Mouse (Mus musculus) kidney, postnatal 14 days (tissue): Measurements from ENCODE around the gene Ubash3a.

ENCODE experiments used
- DNase-seq: peaks from one replicate; pipeline ENCODE4 v3.0.0; 2022; ENCODE audit warnings: mixed read lengths

The Ubash3a gene

DNA sequence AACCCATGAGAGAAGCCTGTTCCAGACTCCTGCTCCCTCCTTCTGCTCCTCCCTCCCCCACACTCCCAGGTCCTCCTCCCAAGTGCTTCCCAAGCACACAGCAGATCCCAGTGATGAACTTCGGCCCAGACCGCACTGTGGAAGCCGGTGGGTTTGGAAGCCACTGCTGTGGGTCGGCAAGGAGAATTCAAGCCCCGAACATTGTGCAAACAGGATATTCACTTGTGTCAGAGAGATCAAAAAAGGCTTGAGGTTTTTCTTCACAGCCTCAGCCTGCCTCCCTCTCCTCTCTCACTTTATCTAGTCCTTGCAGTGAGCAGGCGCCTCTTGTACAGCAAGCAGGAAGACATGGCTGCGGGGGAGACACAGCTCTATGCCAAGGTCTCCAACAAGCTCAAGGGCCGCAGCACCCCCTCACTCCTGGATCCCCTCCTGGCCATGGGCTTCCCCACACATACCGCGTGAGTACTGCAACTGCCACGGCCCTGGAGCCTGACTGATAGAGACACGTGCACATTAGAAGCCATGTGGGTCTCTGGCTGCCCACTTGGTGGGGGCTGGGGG, at the start of gene Ubash3a:
Ubash3a (plus strand) TSS at position 103 of the 564 bp plus-strand sequence.
- DNase-seq = no peak

- no peak for DNase-seq
These were observed 49.8 kb upstream of the Ubash3a start for GRCm38 (mm10) chr17:31157921-31158320.

DNA sequence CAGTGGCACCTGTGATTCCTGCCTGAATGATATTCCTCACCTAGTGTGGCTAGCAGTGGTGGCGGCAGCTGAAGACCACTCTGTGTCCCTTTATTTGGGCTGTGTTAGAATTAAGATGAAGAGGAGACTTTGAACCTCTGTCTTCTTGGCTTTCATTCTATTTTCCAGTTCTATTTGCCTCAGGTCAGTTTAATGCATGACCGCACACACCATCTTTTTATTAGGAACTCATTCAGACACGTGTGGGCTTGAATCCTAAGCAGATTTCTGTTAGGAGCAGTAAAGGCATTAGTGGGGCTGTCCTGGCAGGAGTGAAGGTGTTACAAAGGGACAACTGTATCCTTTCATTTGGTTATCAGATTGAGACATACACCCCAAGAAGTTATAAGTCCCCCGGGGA, 47.4 kb upstream of the Ubash3a start:
- peak; percentile 24 for DNase-seq

- DNase-seq = peak; percentile 44
These were observed 45.1 kb upstream of the Ubash3a start for GRCm38 (mm10) chr17:31162607-31163006.

DNA sequence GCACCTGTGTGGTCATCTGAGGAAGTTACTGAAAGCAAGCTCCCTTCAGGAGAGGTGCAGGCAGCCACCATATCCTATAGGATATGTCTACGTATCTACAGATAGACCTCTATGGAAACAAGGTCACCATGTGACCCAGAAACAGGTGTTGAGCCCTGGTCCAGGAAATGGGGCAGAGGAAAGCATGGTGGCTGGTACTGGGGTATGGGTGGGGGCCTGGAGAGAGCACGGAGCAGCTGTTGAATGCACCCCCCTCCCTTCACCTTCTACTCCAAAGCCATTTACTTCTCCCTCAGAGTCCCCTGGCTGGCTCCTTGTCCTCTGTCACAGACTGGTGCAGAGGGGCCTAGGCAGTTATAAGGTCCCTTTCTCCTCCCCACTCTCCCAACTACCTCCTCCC, 43.9 kb upstream of the Ubash3a start:
- no peak for DNase-seq

DNA sequence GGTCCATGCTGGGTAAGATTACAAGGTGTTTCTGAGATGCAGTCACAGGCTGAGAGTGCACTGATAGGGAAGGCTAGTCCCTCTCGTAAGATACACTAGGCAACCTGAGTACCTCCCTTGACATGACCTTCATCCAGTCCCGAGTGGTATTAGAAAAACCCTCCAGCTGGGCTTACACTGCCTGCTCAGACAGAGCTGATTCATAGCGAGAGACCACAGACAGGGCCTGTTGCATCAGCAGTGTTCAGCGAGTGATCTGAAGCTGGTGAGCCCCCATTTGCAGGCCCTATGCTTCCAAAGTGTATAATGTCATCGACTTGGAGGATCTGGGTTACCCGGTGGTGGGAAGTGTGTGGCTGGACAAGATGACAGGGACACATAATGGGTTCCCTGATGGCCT, 42.5 kb upstream of the Ubash3a start, which contains the start of gene Tff1:
Tff1 (minus strand) TSS at position 151 of the 400 bp plus-strand sequence.
- DNase-seq = no peak

- DNase-seq = no peak
These were observed 37.9 kb upstream of the Ubash3a start for GRCm38 (mm10) chr17:31169796-31170195.

DNA sequence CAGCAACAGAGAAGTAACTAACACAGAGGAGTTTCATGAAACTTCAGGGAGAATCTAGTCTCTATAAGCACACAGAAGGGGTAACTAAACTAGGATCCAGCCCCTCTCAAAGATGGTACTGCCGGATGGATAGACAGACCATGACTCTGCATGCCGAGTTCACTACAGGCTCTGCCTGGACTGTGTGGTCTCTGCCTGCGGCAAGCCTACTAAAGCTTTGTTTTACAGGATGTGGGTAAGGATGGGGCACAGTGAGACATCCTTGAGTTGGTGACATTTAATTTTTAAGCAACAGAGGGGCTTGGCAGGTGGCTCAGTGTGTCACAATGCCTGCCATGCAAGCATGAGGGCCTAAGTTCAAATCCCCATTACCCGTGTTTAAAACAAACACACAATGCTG, 31.4 kb upstream of the Ubash3a start:
- no peak for DNase-seq

DNA sequence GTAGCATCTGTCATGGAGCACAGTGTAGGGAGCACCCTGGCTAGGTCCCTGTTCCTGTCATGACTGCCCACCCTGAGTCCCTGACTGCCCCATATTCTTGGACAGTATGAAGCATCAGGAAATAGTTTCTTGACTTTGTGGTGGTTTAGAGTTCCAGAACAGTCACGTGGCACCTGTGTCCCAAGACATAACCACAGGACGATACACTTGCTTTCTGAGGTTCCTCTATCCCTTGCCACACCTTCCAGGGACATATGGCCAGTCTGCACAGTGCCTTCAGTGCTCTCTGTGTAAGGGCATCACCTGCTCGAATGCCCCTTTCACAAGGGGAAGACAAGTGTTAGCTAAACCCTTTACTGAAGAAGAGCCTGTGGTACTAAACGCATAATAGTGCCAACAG, 26.2 kb upstream of the Ubash3a start:
- DNase-seq = no peak

DNA sequence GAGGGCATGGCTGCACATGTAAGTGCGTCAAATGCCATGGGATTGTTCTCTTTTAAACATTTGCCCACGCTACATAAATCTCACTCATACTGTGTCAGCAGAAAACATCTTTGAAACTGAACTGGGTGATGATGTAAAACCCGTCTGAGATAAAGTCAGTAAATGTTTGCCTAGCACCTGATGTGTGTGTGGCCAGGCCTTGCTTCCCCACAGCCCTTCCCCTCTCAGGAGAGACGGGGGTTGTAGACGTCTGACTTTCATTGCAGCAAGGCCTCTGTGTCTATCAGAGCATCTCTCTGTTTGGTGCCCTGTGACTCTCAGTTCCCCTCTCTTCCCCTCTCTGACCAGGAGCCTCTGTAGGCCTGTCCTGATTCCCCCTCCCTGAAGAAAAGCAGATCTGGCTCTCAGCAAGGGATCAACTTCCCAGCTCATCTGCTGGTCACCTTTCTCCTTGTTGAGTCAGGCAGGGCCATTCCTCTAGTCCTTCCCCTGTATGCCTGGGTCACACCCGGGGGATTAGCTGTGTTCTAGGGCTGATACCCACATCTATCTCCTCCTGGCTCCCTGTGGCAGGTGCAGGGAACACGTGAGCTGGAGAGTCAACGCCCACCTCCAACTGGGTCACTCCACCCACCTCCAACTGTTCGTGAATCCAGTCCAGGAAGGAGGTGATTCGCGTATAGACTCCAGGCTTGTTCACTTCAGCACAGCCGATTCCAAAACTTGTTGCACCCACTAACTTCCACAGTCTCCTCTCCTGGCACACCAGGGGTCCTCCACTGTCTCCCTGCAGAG, 24.3 kb upstream of the Ubash3a start:
- DNase-seq = no peak

GRCm38 (mm10) chr17:31184269-31184990, 23.2 kb upstream of the Ubash3a start:
- DNase-seq = no peak

GRCm38 (mm10) chr17:31187370-31187769, 20.3 kb upstream of the Ubash3a start:
- peak; percentile 83 for DNase-seq

GRCm38 (mm10) chr17:31191825-31192224, 15.8 kb upstream of the Ubash3a start:
- DNase-seq = no peak

DNA sequence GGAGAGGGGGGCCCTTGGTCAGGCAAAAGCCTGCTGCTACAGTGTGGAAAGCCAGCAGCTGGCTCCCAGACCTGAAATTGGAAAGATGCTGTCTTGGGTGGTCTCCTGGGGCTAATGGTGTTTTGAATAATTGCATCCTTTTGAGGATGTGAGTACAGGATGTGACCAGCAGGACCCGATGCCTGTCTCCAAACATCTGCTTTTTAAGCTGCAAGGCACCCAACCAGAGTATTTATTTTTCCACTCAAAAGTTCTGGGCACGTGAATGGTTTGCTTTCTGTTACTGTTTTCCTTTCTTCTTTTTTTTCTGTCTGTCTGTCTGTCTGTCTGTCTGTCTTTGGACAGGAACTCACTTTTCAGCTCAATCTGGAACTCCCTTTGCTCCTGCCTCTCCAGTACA, 15.0 kb upstream of the Ubash3a start:
- DNase-seq = no peak

- DNase-seq = no peak
These were observed 14.3 kb upstream of the Ubash3a start for GRCm38 (mm10) chr17:31193360-31193759.

DNA sequence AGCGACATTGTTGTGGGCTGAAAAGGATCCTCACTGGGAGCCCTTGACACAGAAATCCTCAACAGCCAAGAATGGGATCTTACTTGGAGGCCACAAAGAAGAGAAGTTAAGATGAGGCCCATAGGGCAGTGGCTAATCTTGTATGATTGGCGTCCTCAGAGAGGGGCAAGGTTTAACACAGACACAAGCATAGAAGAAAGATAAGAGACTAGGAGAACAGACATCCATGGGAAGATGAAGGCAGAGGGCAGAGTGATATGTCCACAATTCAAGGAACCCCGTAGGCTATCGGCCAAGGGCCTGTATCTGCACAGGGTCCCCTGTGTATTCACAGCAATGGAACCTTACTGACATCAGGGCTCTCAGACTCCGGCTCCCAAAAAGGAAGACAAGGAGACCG, 12.5 kb upstream of the Ubash3a start:
- no peak for DNase-seq

DNA sequence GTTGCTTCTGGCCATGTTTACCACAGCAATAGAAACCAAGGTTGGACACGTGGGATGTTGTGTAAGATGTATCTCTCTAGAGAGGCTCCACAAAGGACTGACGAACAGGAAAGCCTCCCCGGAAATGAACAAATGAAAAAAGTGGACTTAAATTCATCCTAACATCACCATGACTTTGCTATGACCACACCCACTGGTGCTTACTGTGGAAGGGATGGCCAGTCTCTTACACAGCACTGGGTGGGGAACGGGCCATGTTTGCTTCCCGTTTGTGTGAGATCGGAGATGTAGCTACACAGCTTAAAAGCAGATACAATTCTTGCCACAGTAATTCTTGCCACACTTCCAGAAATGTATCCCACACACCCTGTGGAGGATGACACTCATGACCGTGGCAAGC, 11.4 kb upstream of the Ubash3a start:
- DNase-seq = no peak

- DNase-seq = no peak
These were observed 8.8 kb upstream of the Ubash3a start, which contains the start of gene Tmprss3 for GRCm38 (mm10) chr17:31198877-31199276. Tmprss3 (minus strand) TSS chr17:31198977.

DNA sequence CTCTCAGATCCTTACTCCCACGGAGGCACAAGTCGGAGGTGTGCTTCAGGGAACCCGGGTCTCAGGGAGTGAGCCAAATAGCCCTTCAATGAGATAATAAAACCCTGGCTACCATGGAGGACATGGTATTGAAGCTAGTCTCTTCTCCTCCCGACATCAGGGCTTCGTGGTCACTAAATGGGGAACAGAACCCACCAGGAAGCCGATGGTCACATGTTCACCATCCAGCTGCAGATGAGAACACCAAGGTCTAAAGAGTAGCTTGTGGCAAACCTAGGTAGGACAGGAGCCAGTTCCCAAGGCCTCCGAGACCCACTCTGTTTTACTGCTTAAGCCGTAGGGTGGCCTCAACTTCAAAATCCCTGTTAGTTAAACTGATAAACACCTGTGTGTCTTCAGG, 981 bp downstream of the Ubash3a start:
- DNase-seq = no peak

DNA sequence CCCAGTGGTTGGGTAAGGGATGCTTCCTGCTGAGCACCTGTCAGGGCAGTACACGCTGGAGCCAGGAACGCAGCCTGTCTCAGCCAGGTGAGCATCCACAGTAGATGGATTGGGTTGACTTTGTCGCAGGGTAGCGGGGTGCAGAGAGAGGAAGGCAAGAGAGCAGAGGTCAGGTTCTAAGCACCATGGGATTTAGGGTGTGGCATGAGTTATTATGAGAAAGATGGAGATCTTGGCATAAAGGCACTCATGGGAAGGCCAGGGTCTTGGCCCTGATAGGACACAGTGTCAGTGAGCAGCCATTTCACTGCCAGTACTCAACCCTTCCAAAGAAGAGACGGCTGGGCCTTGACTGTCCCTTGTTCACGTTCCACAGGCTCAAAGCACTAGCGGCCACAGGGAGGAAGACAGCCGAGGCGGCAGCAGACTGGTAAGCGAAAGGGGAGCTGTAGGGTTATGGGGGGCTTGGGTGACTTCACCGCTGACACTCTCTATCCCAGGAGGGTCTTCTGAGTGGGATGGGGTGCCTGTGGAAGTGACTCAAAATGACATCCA, 1.8 kb downstream of the Ubash3a start:
- DNase-seq = no peak

DNA sequence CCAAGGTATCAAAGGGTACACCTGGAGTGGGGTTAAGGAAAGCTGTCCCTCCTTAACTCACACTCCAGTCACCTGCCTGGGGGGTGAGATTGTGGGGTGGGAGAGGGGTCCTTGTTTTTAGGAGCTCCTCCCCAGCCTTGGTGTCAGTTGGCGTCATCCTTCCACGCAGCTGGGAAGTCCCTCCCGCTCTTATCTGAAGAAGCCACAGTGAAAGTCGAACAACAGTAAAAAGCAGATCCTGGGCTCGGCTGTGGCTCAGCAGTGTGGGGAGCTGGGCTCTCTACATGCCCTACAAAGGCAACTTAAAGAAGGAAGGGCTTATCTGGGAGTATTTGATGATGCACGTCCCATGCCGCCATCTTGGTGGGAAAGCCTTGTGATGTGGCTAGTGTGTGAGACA, 2.6 kb downstream of the Ubash3a start:
- DNase-seq = no peak

DNA sequence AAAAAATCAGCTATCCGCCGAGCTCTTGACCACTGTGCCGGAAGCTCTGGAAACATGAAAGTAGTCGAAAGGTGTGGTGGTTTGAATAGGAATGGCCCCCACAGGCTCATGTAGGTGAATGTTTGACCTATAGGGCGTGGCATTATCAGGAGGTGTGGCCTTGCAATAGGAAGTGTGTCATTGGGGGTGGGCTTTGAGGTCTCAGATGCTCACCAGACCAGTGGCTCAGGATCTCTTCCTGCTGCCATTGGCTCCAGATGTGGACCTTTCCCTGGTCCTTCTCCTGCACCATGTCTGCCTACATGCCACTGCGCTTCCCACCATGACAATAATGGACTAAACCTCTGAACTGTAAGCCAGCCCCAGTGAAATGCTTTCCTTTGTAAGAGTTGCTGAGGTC, 4.2 kb downstream of the Ubash3a start:
- no peak for DNase-seq
